Mouse (Mus musculus) heart, adult 2 months (tissue): Measurements from ENCODE around the gene Rpl12.

Experiments
- CTCF ChIP-seq: fragments of 200-600 bp; IDR thresholded peaks from 2 replicates; pipeline ENCODE4 v1.8.1; 2022; ENCODE audit warnings: antibody characterized with exemption, mild to moderate bottlenecking, moderate library complexity
- EP300 ChIP-seq: fragments of 200-500 bp; IDR thresholded peaks from 2 replicates; pipeline ENCODE4 v1.6.1; 2011; ENCODE audit warnings: low read depth, low read length, control low read depth; ENCODE audit not compliant: insufficient read depth

DNA sequence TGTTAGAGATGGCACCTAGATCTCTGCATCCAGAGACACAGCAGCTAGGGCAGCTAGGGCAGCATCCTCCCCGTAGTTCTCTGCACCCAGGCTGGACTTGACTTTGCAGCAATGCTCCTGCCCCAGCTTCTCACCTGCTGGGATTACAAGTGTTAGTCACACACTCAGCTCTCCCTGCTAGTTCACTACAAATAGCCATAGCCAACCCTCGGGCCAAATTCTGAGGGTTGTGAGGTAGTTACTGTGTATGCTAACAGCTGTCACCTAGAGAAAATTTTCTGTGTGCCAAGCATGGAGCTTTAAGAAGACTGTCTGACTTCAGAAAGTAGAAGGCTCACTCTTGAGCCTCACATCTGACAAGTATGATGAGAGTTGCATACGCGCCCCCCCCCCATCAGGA, 36.4 kb downstream of the Rpl12 start:
- TF ChIP-seq CTCF: no peak
- TF ChIP-seq EP300: no peak
